Mouse (Mus musculus): Measurements from ENCODE around the gene Lzts3. TPM values are rescaled to one million over a fixed set of nuclear protein-coding genes. Genes with fewer than 3 reads are reported as not detected.

Lzts3 gene
- total and polyA plus RNA-seq, 3 experiments, result 1.9 to 4.5 TPM; not detected in 1

- Histone ChIP-seq H3K4me1 (ENCODE audit: control insufficient read depth in 1 of 2, insufficient read depth in 2 of 2, low read length in 2 of 2) (peaks cover 2 to 8% of the 10 kb centered on the region in 2 experiments; a peak in 2 of 4 replicates), H3K79me2 (ENCODE audit: control insufficient read depth, insufficient read depth, low read length, poor library complexity) (no peaks in the 10 kb centered on the region), H3K27ac (ENCODE audit: control insufficient read depth, low read depth, low read length) (no peak overlapping the region), H3K9ac (ENCODE audit: control insufficient read depth, low read depth, low read length, poor library complexity, severe bottlenecking) (no peak overlapping the region), H3K36me3 (ENCODE audit: control insufficient read depth in 1 of 2, insufficient read depth in 2 of 2, low read length in 2 of 2) (peaks cover 0 to 7% of the 10 kb centered on the region in 2 experiments; a peak in 2 of 4 replicates), H3K4me3 (ENCODE audit: control insufficient read depth in 1 of 2, insufficient read depth in 1 of 2, low read depth in 2 of 2, low read length in 2 of 2) (no peak overlapping the region), H3K27me3 (ENCODE audit: control insufficient read depth in 1 of 2, insufficient read depth in 2 of 2, low read length in 2 of 2) (no peaks in the 10 kb centered on the region), H3K9me3 (replicated peaks; ENCODE audit: insufficient read depth, low read length) (no peaks in the 10 kb centered on the region)
- TF ChIP-seq ETS1 (IDR thresholded peaks at IDR 0.05; ENCODE audit: low read depth, low read length), result no peak
- no peak for TF ChIP-seq MAZ (IDR thresholded peaks at IDR 0.05; ENCODE audit: low read depth, low read length)
- no peak for TF ChIP-seq NRF1 (IDR thresholded peaks at IDR 0.05; ENCODE audit: insufficient read depth, low read depth, low read length, poor library complexity, severe bottlenecking)
- no peak for TF ChIP-seq USF1 (IDR thresholded peaks at IDR 0.05; ENCODE audit: low read depth, low read length)
- no peak for TF ChIP-seq GABPA (IDR thresholded peaks at IDR 0.05; ENCODE audit: low read depth, low read length)
- TF ChIP-seq JUND (IDR thresholded peaks at IDR 0.05; ENCODE audit: low read depth, low read length), result no peak
- TF ChIP-seq POLR2AphosphoS2 (IDR thresholded peaks at IDR 0.05; ENCODE audit: low read length), result no peak
- TF ChIP-seq TAL1 (IDR thresholded peaks at IDR 0.05; ENCODE audit: low read length), result no peak
- TF ChIP-seq MXI1 (IDR thresholded peaks at IDR 0.05; ENCODE audit: low read depth, low read length), result no peak
- TF ChIP-seq MAFK (IDR thresholded peaks at IDR 0.05; ENCODE audit: borderline replicate concordance, low read depth, low read length), result no peak
- TF ChIP-seq ZNF384 (IDR thresholded peaks at IDR 0.05; ENCODE audit: low read depth, low read length), result no peak
- no peak for TF ChIP-seq ZKSCAN1 (IDR thresholded peaks at IDR 0.05; ENCODE audit: low read depth, low read length)
- TF ChIP-seq ZC3H11A (IDR thresholded peaks at IDR 0.05; ENCODE audit: low read depth, low read length), result no peak
- no peak for TF ChIP-seq ELF1 (IDR thresholded peaks at IDR 0.05; ENCODE audit: low read depth, low read length)
- no peak for TF ChIP-seq RCOR1 (IDR thresholded peaks at IDR 0.05; ENCODE audit: low read depth, low read length)
- no peak for TF ChIP-seq HCFC1 (IDR thresholded peaks at IDR 0.05; ENCODE audit: low read depth, low read length)
- no peak for TF ChIP-seq E2F4 (IDR thresholded peaks at IDR 0.05; ENCODE audit: borderline replicate concordance, low read depth, low read length)
- DNase-seq (ENCODE audit: low read depth, low spot score), result no peak
These were observed 46.4 kb upstream of the Lzts3 start for GRCm38 (mm10) chr2:130689011-130689410.

GRCm38 (mm10) chr2:130685426-130685825 lies 42.8 kb upstream of the Lzts3 start:
- no peak overlapping the region for H3K9ac ChIP-seq (ENCODE audit: control insufficient read depth, low read depth, low read length, poor library complexity, severe bottlenecking)
- H3K36me3 ChIP-seq (ENCODE audit: control insufficient read depth in 1 of 2, insufficient read depth in 2 of 2, low read length in 2 of 2), result no peaks in the 10 kb centered on the region; a peak in 1 of 4 replicates

More at GRCm38 (mm10) chr2:130685426-130685825, 42.8 kb upstream of the Lzts3 start:
- no peaks in the 10 kb centered on the region for H3K79me2 ChIP-seq (ENCODE audit: control insufficient read depth, insufficient read depth, low read length, poor library complexity)
- H3K4me1 ChIP-seq (ENCODE audit: control insufficient read depth in 1 of 2, insufficient read depth in 2 of 2, low read length in 2 of 2), result no peaks in the 10 kb centered on the region; a peak in 1 of 4 replicates
- no peak overlapping the region for H3K27ac ChIP-seq (ENCODE audit: control insufficient read depth, low read depth, low read length)
- TF ChIP-seq USF2 (IDR thresholded peaks at IDR 0.05; ENCODE audit: borderline replicate concordance in 1 of 2, insufficient read depth in 1 of 2, low read depth in 1 of 2, low read length in 2 of 2), result no peak
- no peak for TF ChIP-seq TCF12 (IDR thresholded peaks at IDR 0.05; ENCODE audit: low read depth, low read length)
- TF ChIP-seq E2F4 (IDR thresholded peaks at IDR 0.05; ENCODE audit: borderline replicate concordance, low read depth, low read length), result no peak
- no peak for TF ChIP-seq ZMIZ1 (IDR thresholded peaks at IDR 0.05; ENCODE audit: low read depth, low read length)
- TF ChIP-seq ZC3H11A (IDR thresholded peaks at IDR 0.05; ENCODE audit: low read depth, low read length), result no peak
- TF ChIP-seq NRF1 (IDR thresholded peaks at IDR 0.05; ENCODE audit: insufficient read depth, low read depth, low read length, poor library complexity, severe bottlenecking), result no peak
- H3K27me3 ChIP-seq (ENCODE audit: control insufficient read depth in 1 of 2, insufficient read depth in 2 of 2, low read length in 2 of 2), result no peaks in the 10 kb centered on the region
- no peaks in the 10 kb centered on the region for H3K9me3 ChIP-seq (replicated peaks; ENCODE audit: insufficient read depth, low read length)
- DNase-seq (ENCODE audit: low read depth, low spot score), result no peak
- H3K4me3 ChIP-seq (ENCODE audit: control insufficient read depth in 1 of 2, insufficient read depth in 1 of 2, low read depth in 2 of 2, low read length in 2 of 2), result no peak overlapping the region
